Mouse (Mus musculus): ENCODE data around the gene Nom1. TPM values are rescaled to one million over a fixed set of nuclear protein-coding genes. Genes with fewer than 3 reads are reported as not detected.

Nom1 gene
- total and polyA plus RNA-seq, 2 experiments, result 4.0 to 7.7 TPM

DNA sequence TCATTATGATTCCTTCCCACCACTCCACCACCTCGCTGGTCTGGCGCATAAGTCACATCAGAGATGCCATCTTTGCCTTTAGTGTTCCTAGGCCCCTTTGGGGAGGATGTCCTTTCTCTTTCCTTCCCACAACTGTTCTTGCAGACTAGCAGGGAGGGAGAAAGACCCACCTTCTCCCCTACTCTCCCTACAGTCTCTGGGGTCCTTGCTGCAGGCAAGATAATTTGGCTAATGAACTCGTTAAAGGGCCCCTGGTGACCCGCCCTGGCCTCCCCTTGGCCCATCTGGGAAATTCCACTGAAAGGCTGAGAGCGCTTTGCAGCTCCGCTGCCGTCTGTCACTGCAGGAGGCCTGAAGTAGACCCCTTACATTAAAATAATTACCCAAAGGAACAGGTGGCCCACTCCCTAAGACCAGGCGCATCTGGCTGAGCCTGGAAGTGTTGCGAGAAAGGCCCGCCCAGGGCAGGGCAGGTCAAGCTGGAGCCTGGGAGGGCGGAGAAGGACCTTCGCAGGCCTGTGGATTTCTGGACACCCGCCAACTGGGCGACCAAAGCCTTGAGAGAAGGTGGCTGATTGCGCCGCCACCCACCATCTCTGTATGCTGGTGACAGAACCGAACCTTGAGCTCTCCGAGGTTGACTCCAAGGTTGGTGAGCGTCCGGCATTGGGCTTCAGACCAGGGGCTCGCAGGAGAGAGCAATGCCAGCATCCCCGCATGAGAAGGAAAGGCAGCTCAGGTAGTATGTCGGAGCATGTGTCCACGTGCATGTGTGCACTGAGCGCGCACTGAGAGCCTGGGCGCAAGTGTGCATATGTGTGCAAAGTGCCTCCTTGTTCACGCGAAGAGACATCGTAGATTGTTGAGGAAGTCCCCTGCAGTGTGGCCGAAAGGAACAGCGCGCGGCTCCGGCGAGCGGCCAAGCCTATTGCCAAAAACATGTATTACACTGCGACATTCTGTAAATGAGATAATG lies 50.8 kb downstream of the Nom1 start:
- Histone ChIP-seq H3K9ac (ENCODE audit: low read depth, low read length) (no peak overlapping the region), H3K4me3 (ENCODE audit: insufficient read depth, low read depth, low read length) (no peak overlapping the region), H3K4me1 (ENCODE audit: control insufficient read depth, insufficient read depth, low read length) (no peaks in the 10 kb centered on the region), H3K79me2 (ENCODE audit: control insufficient read depth, insufficient read depth, low read length) (no peaks in the 10 kb centered on the region), H3K36me3 (ENCODE audit: control insufficient read depth, insufficient read depth, low read length) (no peaks in the 10 kb centered on the region), H3K27ac (replicated peaks; ENCODE audit: insufficient read depth, low read depth, low read length) (no peak overlapping the region), H3K27me3 (ENCODE audit: control insufficient read depth, insufficient read depth, low read length) (peaks cover 15% of the 10 kb centered on the region; the same call in 1 of the 2 replicates)
- TF ChIP-seq POLR2A (IDR thresholded peaks at IDR 0.05; ENCODE audit: extremely low read depth, insufficient read depth, low read length), result no peak
- no peak for TF ChIP-seq CTCF (IDR thresholded peaks at IDR 0.05; ENCODE audit: low read depth, low read length)
- WGBS, result 4% methylated on average over 38 of the region's 38 CpGs
- DNase-seq (ENCODE audit: extremely low read depth, low read depth, low spot score), result no peak

DNA sequence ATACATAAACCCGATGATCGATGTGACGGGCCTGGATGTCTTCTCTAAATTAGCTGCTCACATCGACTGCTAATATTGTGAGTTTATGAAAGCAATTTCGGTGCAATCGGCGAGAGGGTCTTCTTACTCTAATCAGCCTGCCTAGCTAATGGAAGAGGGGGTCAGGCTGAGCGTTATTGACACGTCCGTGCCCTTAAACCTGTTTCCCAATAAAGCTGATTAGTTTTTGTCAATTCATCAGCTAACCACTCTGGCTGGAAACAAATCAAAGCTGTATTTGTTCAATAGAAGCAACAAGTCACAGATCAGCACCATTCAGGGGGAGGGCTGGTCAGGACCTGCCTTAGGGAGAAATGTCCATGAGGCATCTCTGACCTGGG lies 51.5 kb downstream of the Nom1 start:
- H3K36me3 ChIP-seq (ENCODE audit: control insufficient read depth, insufficient read depth, low read length), result no peaks in the 10 kb centered on the region
- 8% methylated on average over 10 of the region's 10 CpGs for WGBS
- H3K4me3 ChIP-seq (ENCODE audit: insufficient read depth, low read depth, low read length), result no peak overlapping the region
- H3K9ac ChIP-seq (ENCODE audit: low read depth, low read length), result no peak overlapping the region
- no peaks in the 10 kb centered on the region for H3K4me1 ChIP-seq (ENCODE audit: control insufficient read depth, insufficient read depth, low read length)
- no peak for DNase-seq (ENCODE audit: extremely low read depth, low read depth, low spot score)
- no peaks in the 10 kb centered on the region for H3K79me2 ChIP-seq (ENCODE audit: control insufficient read depth, insufficient read depth, low read length)
- no peak overlapping the region for H3K27ac ChIP-seq (replicated peaks; ENCODE audit: insufficient read depth, low read depth, low read length)
- TF ChIP-seq POLR2A (IDR thresholded peaks at IDR 0.05; ENCODE audit: extremely low read depth, insufficient read depth, low read length), result no peak
- no peak for TF ChIP-seq CTCF (IDR thresholded peaks at IDR 0.05; ENCODE audit: low read depth, low read length)
- H3K27me3 ChIP-seq (ENCODE audit: control insufficient read depth, insufficient read depth, low read length), result peaks cover 15% of the 10 kb centered on the region; the same call in 1 of the 2 replicates

DNA sequence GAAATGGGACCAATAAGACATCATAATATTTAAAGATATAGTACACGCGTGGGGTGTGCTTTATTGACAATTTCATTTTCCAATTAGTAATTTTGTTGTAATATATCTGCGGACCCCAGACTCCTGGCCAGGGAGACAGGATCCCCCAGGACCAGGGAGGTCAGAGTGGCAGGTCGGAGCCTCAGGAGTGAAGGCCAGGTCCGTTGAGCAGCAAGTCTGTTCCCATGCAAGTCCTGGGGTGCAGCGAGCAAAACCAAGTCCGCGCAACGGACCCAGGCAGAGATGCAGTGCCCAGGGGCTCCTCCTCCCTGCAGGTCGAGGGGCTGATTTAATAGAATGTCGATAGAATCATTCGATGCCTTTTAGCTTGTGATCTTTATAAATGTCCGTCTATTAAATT lies 52.9 kb downstream of the Nom1 start:
- Histone ChIP-seq H3K4me3 (ENCODE audit: insufficient read depth, low read depth, low read length) (no peak overlapping the region), H3K79me2 (ENCODE audit: control insufficient read depth, insufficient read depth, low read length) (no peaks in the 10 kb centered on the region), H3K27ac (replicated peaks; ENCODE audit: insufficient read depth, low read depth, low read length) (no peak overlapping the region), H3K36me3 (ENCODE audit: control insufficient read depth, insufficient read depth, low read length) (no peaks in the 10 kb centered on the region), H3K4me1 (ENCODE audit: control insufficient read depth, insufficient read depth, low read length) (no peaks in the 10 kb centered on the region), H3K9ac (ENCODE audit: low read depth, low read length) (no peak overlapping the region), H3K27me3 (ENCODE audit: control insufficient read depth, insufficient read depth, low read length) (peaks cover 15% of the 10 kb centered on the region; the same call in 1 of the 2 replicates)
- 40% methylated on average over 13 of the region's 13 CpGs for WGBS
- DNase-seq (ENCODE audit: extremely low read depth, low read depth, low spot score), result no peak
- TF ChIP-seq CTCF (IDR thresholded peaks at IDR 0.05; ENCODE audit: low read depth, low read length) (no peak), POLR2A (IDR thresholded peaks at IDR 0.05; ENCODE audit: extremely low read depth, insufficient read depth, low read length) (no peak)

DNA sequence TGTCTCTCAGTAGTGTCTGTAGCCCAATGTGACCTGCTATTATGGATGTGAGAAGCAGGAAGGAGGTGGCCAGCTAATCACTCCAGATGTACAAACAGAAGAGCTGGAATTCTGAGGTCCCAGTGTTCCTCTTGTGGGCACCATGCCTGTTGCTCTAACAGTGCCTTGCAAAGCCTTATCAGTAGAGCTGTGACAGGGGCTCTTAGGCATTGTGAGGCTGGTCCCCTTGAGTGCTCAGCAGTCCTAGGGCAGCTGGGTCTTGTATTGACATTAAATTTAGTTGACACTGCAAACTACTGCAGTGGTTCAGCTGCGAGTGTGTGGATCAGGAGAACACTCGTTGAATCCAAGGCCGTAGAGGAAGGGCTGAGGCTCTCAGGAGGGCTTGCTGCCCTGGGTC lies 72.5 kb downstream of the Nom1 start:
- Histone ChIP-seq H3K4me1 (ENCODE audit: control insufficient read depth, insufficient read depth, low read length) (no peaks in the 10 kb centered on the region), H3K27me3 (ENCODE audit: control insufficient read depth, insufficient read depth, low read length) (no peaks in the 10 kb centered on the region), H3K27ac (replicated peaks; ENCODE audit: insufficient read depth, low read depth, low read length) (no peak overlapping the region), H3K9ac (ENCODE audit: low read depth, low read length) (no peak overlapping the region), H3K36me3 (ENCODE audit: control insufficient read depth, insufficient read depth, low read length) (no peaks in the 10 kb centered on the region), H3K79me2 (ENCODE audit: control insufficient read depth, insufficient read depth, low read length) (no peaks in the 10 kb centered on the region), H3K4me3 (ENCODE audit: insufficient read depth, low read depth, low read length) (no peak overlapping the region)
- no peak for TF ChIP-seq POLR2A (IDR thresholded peaks at IDR 0.05; ENCODE audit: extremely low read depth, insufficient read depth, low read length)
- TF ChIP-seq CTCF (IDR thresholded peaks at IDR 0.05; ENCODE audit: low read depth, low read length), result no peak
- 49% methylated on average over 3 of the region's 3 CpGs for WGBS
- DNase-seq (ENCODE audit: extremely low read depth, low read depth, low spot score), result no peak

Other genes starting within 250 kb of the Nom1 start
- 0.18 and 0.60 TPM in 2 replicates for gene Rnf32, start 238.7 kb upstream of the Nom1 start, total RNA-seq (2014; rRNA removed)
- 0.07 and 0.15 TPM in 2 replicates for gene Rnf32, start 238.7 kb upstream of the Nom1 start, polyA plus RNA-seq (2012; rRNA removed)
- 3.6 and 4.2 TPM in 2 replicates for gene Lmbr1, start 56.3 kb upstream of the Nom1 start, total RNA-seq (2014; rRNA removed)
- 1.3 and 1.5 TPM in 2 replicates for gene Lmbr1, start 56.3 kb upstream of the Nom1 start, polyA plus RNA-seq (2012; rRNA removed)
- gene Mnx1, start 43.8 kb downstream of the Nom1 start, total RNA-seq (2014; rRNA removed), result not detected in 2 replicates
- gene Mnx1, start 43.8 kb downstream of the Nom1 start, polyA plus RNA-seq (2012; rRNA removed), result not detected in 2 replicates
- gene Ube3c, start 134.6 kb downstream of the Nom1 start, total RNA-seq (2014; rRNA removed), result 33.2 and 34.0 TPM in 2 replicates
- gene Ube3c, start 134.6 kb downstream of the Nom1 start, polyA plus RNA-seq (2012; rRNA removed), result 10.3 and 11.1 TPM in 2 replicates

Data from liver, adult 2 months (tissue).